Mouse (Mus musculus): ENCODE data around the gene Dnajc30. TPM values are rescaled to one million over a fixed set of nuclear protein-coding genes. Genes with fewer than 3 reads are reported as not detected.

Dnajc30 gene
- polyA plus RNA-seq (2012; ENCODE audit: low replicate concordance) = 73.8 and 75.3 TPM in 2 replicates

GRCm38 (mm10) chr5:135063629-135064381, at the start of gene Dnajc30:
Gene Dnajc30, plus strand, starts transcription at chr5:135064202.

GRCm38 (mm10) chr5:135023344-135024173, 40.4 kb upstream of the Dnajc30 start, which contains the start of gene Stx1a:
Gene Stx1a, plus strand, starts transcription at chr5:135023482.

GRCm38 (mm10) chr5:135064909-135065446, 976 bp downstream of the Dnajc30 start, which contains the start of gene Bud23:
Gene Bud23, minus strand, starts transcription at chr5:135064959.

GRCm38 (mm10) chr5:135077564-135078481, 13.8 kb downstream of the Dnajc30 start, which contains the start of gene Vps37d:
Gene Vps37d, minus strand, starts transcription at chr5:135078266.

GRCm38 (mm10) chr5:135089653-135090052, 25.7 kb downstream of the Dnajc30 start, which contains the start of gene Mlxipl:
Gene Mlxipl, plus strand, starts transcription at chr5:135089890.

Other genes with a start within 250 kb of the Dnajc30 start
- gene Tmem270, start 157.5 kb upstream of the Dnajc30 start, polyA plus RNA-seq (2012; ENCODE audit: low replicate concordance) = not detected in 2 replicates
- gene Cldn13, start 148.7 kb upstream of the Dnajc30 start, polyA plus RNA-seq (2012; ENCODE audit: low replicate concordance) = 17.2 and 28.8 TPM in 2 replicates
- gene Mettl27, start 131.8 kb upstream of the Dnajc30 start, polyA plus RNA-seq (2012; ENCODE audit: low replicate concordance) = 25.3 and 26.8 TPM in 2 replicates
- 0.16 TPM in 1 of 2 replicates, not detected in the other for gene Cldn4, start 117.3 kb upstream of the Dnajc30 start, polyA plus RNA-seq (2012; ENCODE audit: low replicate concordance)
- 0.14 and 0.61 TPM in 2 replicates for gene Cldn3, start 78.0 kb upstream of the Dnajc30 start, polyA plus RNA-seq (2012; ENCODE audit: low replicate concordance)
- gene Abhd11, start 55.0 kb upstream of the Dnajc30 start, polyA plus RNA-seq (2012; ENCODE audit: low replicate concordance) = 30.3 and 35.7 TPM in 2 replicates
- gene Stx1a, start 40.7 kb upstream of the Dnajc30 start, polyA plus RNA-seq (2012; ENCODE audit: low replicate concordance) = 3.5 and 3.6 TPM in 2 replicates
- 93.6 and 122 TPM in 2 replicates for gene Bud23, start 757 bp downstream of the Dnajc30 start, polyA plus RNA-seq (2012; ENCODE audit: low replicate concordance)
- gene Vps37d, start 14.1 kb downstream of the Dnajc30 start, polyA plus RNA-seq (2012; ENCODE audit: low replicate concordance) = 0.50 and 1.6 TPM in 2 replicates
- 0.07 and 0.64 TPM in 2 replicates for gene Mlxipl, start 25.7 kb downstream of the Dnajc30 start, polyA plus RNA-seq (2012; ENCODE audit: low replicate concordance)
- gene Tbl2, start 85.5 kb downstream of the Dnajc30 start, polyA plus RNA-seq (2012; ENCODE audit: low replicate concordance) = 12.2 and 19.5 TPM in 2 replicates
- gene Bcl7b, start 104.1 kb downstream of the Dnajc30 start, polyA plus RNA-seq (2012; ENCODE audit: low replicate concordance) = 39.1 and 41.5 TPM in 2 replicates
- 64.8 and 68.5 TPM in 2 replicates for gene Baz1b, start 123.1 kb downstream of the Dnajc30 start, polyA plus RNA-seq (2012; ENCODE audit: low replicate concordance)
- gene Fzd9, start 187.0 kb downstream of the Dnajc30 start, polyA plus RNA-seq (2012; ENCODE audit: low replicate concordance) = 0.80 and 0.90 TPM in 2 replicates